Mouse (Mus musculus) forebrain, embryonic 14.5 days (tissue): ENCODE measurements at regions not wholly inside any gene's neighbourhood (a gene's known extent, or its start where the extent isn't known, plus 50 kb on each side); places are given as distances from the start of the nearest gene placed in this dataset.

Experiments
- ATAC-seq: fragments of 200-750 bp; cut with Nextera tagmentation; 2 replicates; pipeline ENCODE4 v1.8.0; 2017; ENCODE audit warnings: mild to moderate bottlenecking, moderate library complexity
- DNase-seq: peaks from one replicate; pipeline ENCODE4 v3.0.0-alpha.2; 2015; ENCODE audit warnings: low spot score
- H3K27ac ChIP-seq: fragments of 300-500 bp; sonication (generic); 2 replicates; pipeline ENCODE4 v1.5.1; 2014; ENCODE audit warnings: low read depth, mild to moderate bottlenecking, control low read depth, low read length, moderate library complexity
- H3K27me3 ChIP-seq: fragments of 300-500 bp; sonication (generic); replicated peaks from 2 replicates; pipeline ENCODE4 v1.6.1; 2014; ENCODE audit warnings: low read length, control low read depth, mixed read lengths; ENCODE audit not compliant: control insufficient read depth, insufficient read depth
- H3K36me3 ChIP-seq: fragments of 300-500 bp; sonication (generic); 2 replicates; pipeline ENCODE4 v1.6.1; 2014; ENCODE audit warnings: low read length, control low read depth; ENCODE audit not compliant: control insufficient read depth, insufficient read depth
- H3K4me1 ChIP-seq: fragments of 300-500 bp; sonication (generic); 2 replicates; pipeline ENCODE4 v1.6.1; 2014; ENCODE audit warnings: antibody characterized with exemption, low read length, control low read depth; ENCODE audit not compliant: control insufficient read depth, insufficient read depth
- H3K4me2 ChIP-seq: fragments of 300-500 bp; sonication (generic); 2 replicates; pipeline ENCODE4 v1.6.1; 2014; ENCODE audit warnings: mild to moderate bottlenecking, control low read depth, low read length
- H3K4me3 ChIP-seq: fragments of 300-500 bp; sonication (generic); 2 replicates; pipeline ENCODE4 v1.5.1; 2014; ENCODE audit warnings: low read depth, low read length, control low read depth
- H3K9ac ChIP-seq: fragments of 300-500 bp; sonication (generic); 2 replicates; pipeline ENCODE4 v1.6.1; 2014; ENCODE audit warnings: mild to moderate bottlenecking, low read length, control low read depth, moderate library complexity
- H3K9me3 ChIP-seq: fragments of 300-500 bp; sonication (generic); replicated peaks from 2 replicates; pipeline ENCODE4 v1.6.1; 2016; ENCODE audit warnings: low read length, control low read depth, mixed read lengths; ENCODE audit not compliant: control insufficient read depth
- WGBS: fragments of 180-500 bp; shearing (Covaris S2); extraction: QIAGEN DNeasy Blood & Tissue Kit; methylation state at CpG from one replicate; pipeline ENCODE4 v1.1.7; 2014; 5-methylcytosine and 5-hydroxymethylcytosine counted together

GRCm38 (mm10) chr2:148160997-148161396, 114.2 kb upstream of the Foxa2 start:
- WGBS: 93% methylated on average over 12 of the region's 12 CpGs
- no peak for ATAC-seq

GRCm38 (mm10) chr2:148161966-148162365, 115.2 kb upstream of the Foxa2 start:
- DNase-seq: no peak
- no peak overlapping the region for H3K4me2 ChIP-seq
- H3K4me1 ChIP-seq: no peaks in the 10 kb centered on the region
- H3K27me3 ChIP-seq: no peaks in the 10 kb centered on the region
- WGBS: 15% methylated on average over 1 of the region's 1 CpGs
- no peak overlapping the region for H3K9ac ChIP-seq
- ATAC-seq: no peak
- no peaks in the 10 kb centered on the region for H3K9me3 ChIP-seq
- no peak overlapping the region for H3K4me3 ChIP-seq
- no peak overlapping the region for H3K27ac ChIP-seq
- no peaks in the 10 kb centered on the region for H3K36me3 ChIP-seq

More at GRCm38 (mm10) chr2:148160997-148161396, 114.2 kb upstream of the Foxa2 start:
- Histone ChIP-seq H3K27me3 (no peaks in the 10 kb centered on the region), H3K27ac (no peak overlapping the region), H3K9ac (no peak overlapping the region), H3K4me1 (no peaks in the 10 kb centered on the region), H3K4me3 (no peak overlapping the region), H3K9me3 (no peaks in the 10 kb centered on the region), H3K36me3 (no peaks in the 10 kb centered on the region), H3K4me2 (no peak overlapping the region)
- no peak for DNase-seq

- no peak for DNase-seq
- no peak for ATAC-seq
- Histone ChIP-seq H3K9ac (no peak overlapping the region), H3K4me1 (no peaks in the 10 kb centered on the region), H3K27me3 (no peaks in the 10 kb centered on the region), H3K9me3 (no peaks in the 10 kb centered on the region), H3K4me3 (no peak overlapping the region), H3K36me3 (no peaks in the 10 kb centered on the region), H3K4me2 (no peak overlapping the region), H3K27ac (no peak overlapping the region)
- WGBS: 88% methylated on average over 1 of the region's 1 CpGs
These were observed 115.8 kb upstream of the Foxa2 start for GRCm38 (mm10) chr2:148162562-148162961.

GRCm38 (mm10) chr2:148171113-148171512, 124.3 kb upstream of the Foxa2 start:
- no peaks in the 10 kb centered on the region for H3K4me1 ChIP-seq
- H3K27ac ChIP-seq: no peak overlapping the region
- H3K9ac ChIP-seq: no peak overlapping the region
- H3K9me3 ChIP-seq: no peaks in the 10 kb centered on the region
- H3K27me3 ChIP-seq: no peaks in the 10 kb centered on the region
- ATAC-seq (no peak), DNase-seq (no peak)
- H3K4me2 ChIP-seq: no peak overlapping the region
- no peaks in the 10 kb centered on the region for H3K36me3 ChIP-seq
- WGBS: 78% methylated on average over 4 of the region's 4 CpGs
- no peak overlapping the region for H3K4me3 ChIP-seq

- no peaks in the 10 kb centered on the region for H3K9me3 ChIP-seq
- H3K4me1 ChIP-seq: no peaks in the 10 kb centered on the region
- H3K9ac ChIP-seq: no peak overlapping the region
- no peak for DNase-seq
- ATAC-seq: no peak
- H3K36me3 ChIP-seq: no peaks in the 10 kb centered on the region
- no peak overlapping the region for H3K4me3 ChIP-seq
- H3K4me2 ChIP-seq: no peak overlapping the region
- no peaks in the 10 kb centered on the region for H3K27me3 ChIP-seq
- WGBS: 60% methylated on average over 1 of the region's 1 CpGs
- H3K27ac ChIP-seq: no peak overlapping the region
These were observed 124.9 kb upstream of the Foxa2 start for GRCm38 (mm10) chr2:148171699-148172098.

- Histone ChIP-seq H3K4me3 (no peak overlapping the region), H3K9ac (no peak overlapping the region), H3K4me2 (no peak overlapping the region), H3K36me3 (no peaks in the 10 kb centered on the region), H3K9me3 (no peaks in the 10 kb centered on the region), H3K27ac (no peak overlapping the region), H3K27me3 (no peaks in the 10 kb centered on the region), H3K4me1 (no peaks in the 10 kb centered on the region)
- whole genome bisulfite sequencing: 80% methylated on average over 8 of the region's 8 CpGs
- DNase-seq (no peak), ATAC-seq (no peak)
These were observed 128.6 kb upstream of the Foxa2 start for GRCm38 (mm10) chr2:148175251-148175927.

GRCm38 (mm10) chr2:148180245-148180644, 133.5 kb upstream of the Foxa2 start:
- Histone ChIP-seq H3K36me3 (no peaks in the 10 kb centered on the region), H3K4me3 (no peak overlapping the region), H3K9me3 (no peaks in the 10 kb centered on the region), H3K4me2 (no peak overlapping the region), H3K4me1 (no peaks in the 10 kb centered on the region), H3K27ac (no peak overlapping the region), H3K27me3 (no peaks in the 10 kb centered on the region), H3K9ac (no peak overlapping the region)
- ATAC-seq (no peak), DNase-seq (no peak)
- 96% methylated on average over 2 of the region's 2 CpGs for WGBS

GRCm38 (mm10) chr2:148181518-148181917, 134.7 kb upstream of the Foxa2 start:
- DNase-seq (no peak), ATAC-seq (no peak)
- 94% methylated on average over 2 of the region's 2 CpGs for WGBS
- no peak overlapping the region for H3K4me3 ChIP-seq
- no peak overlapping the region for H3K27ac ChIP-seq
- no peak overlapping the region for H3K4me2 ChIP-seq
- H3K9ac ChIP-seq: no peak overlapping the region
- no peaks in the 10 kb centered on the region for H3K9me3 ChIP-seq
- no peaks in the 10 kb centered on the region for H3K27me3 ChIP-seq
- no peaks in the 10 kb centered on the region for H3K4me1 ChIP-seq
- H3K36me3 ChIP-seq: no peaks in the 10 kb centered on the region

GRCm38 (mm10) chr2:148182492-148183052, 135.8 kb upstream of the Foxa2 start:
- H3K27me3 ChIP-seq: no peaks in the 10 kb centered on the region
- ATAC-seq: no peak
- no peaks in the 10 kb centered on the region for H3K9me3 ChIP-seq
- no peaks in the 10 kb centered on the region for H3K4me1 ChIP-seq
- no peak for DNase-seq
- WGBS: 81% methylated on average over 3 of the region's 3 CpGs
- H3K27ac ChIP-seq: no peak overlapping the region
- H3K4me2 ChIP-seq: no peak overlapping the region
- no peaks in the 10 kb centered on the region for H3K36me3 ChIP-seq
- H3K9ac ChIP-seq: no peak overlapping the region
- H3K4me3 ChIP-seq: no peak overlapping the region
